Mouse (Mus musculus) liver, postnatal 0 days (tissue): ENCODE data around the gene Epha4.

ENCODE experiments used
- CTCF ChIP-seq: sonication (generic); IDR thresholded peaks from 2 replicates; pipeline ENCODE4 v1.5.1; 2016; ENCODE audit warnings: antibody characterized with exemption, low read depth
- EP300 ChIP-seq: IDR thresholded peaks from 2 replicates; pipeline ENCODE4 v1.6.1; 2016; ENCODE audit warnings: antibody characterized with exemption, low read depth, mild to moderate bottlenecking

- TF ChIP-seq CTCF (no peak), EP300 (no peak)
Measured at GRCm38 (mm10) chr1:77388556-77388955, 126.3 kb downstream of the Epha4 start.
